Mouse (Mus musculus) heart, embryonic 12.5 days (tissue): ENCODE results near the gene Tpsab1. TPM values are rescaled to one million over a fixed set of nuclear protein-coding genes. Genes with fewer than 3 reads are reported as not detected.

Experiments
- ATAC-seq: fragments of 200-750 bp; cut with Nextera tagmentation; 2 replicates; pipeline ENCODE4 v1.8.0; 2017; ENCODE audit warnings: moderate TSS enrichment, moderate library complexity; ENCODE audit not compliant: insufficient number of reproducible peaks, low FRiP score
- H3K27ac ChIP-seq: fragments of 300-500 bp; sonication (generic); 2 replicates; pipeline ENCODE4 v1.5.1; 2016; ENCODE audit warnings: mild to moderate bottlenecking, moderate library complexity; ENCODE audit not compliant: poor library complexity, severe bottlenecking
- H3K27me3 ChIP-seq: fragments of 300-500 bp; sonication (generic); replicated peaks from 2 replicates; pipeline ENCODE4 v1.6.1; 2016; ENCODE audit warnings: mild to moderate bottlenecking, moderate library complexity
- H3K36me3 ChIP-seq: fragments of 300-500 bp; sonication (generic); 2 replicates; pipeline ENCODE4 v1.6.1; 2016; ENCODE audit warnings: mild to moderate bottlenecking, moderate library complexity
- H3K4me1 ChIP-seq: fragments of 300-500 bp; sonication (generic); replicated peaks from 2 replicates; pipeline ENCODE4 v1.6.1; 2016; ENCODE audit warnings: mild to moderate bottlenecking
- H3K4me2 ChIP-seq: fragments of 300-500 bp; sonication (generic); 2 replicates; pipeline ENCODE4 v1.6.1; 2016; ENCODE audit warnings: mild to moderate bottlenecking, moderate library complexity
- H3K4me3 ChIP-seq: fragments of 300-500 bp; sonication (generic); 2 replicates; pipeline ENCODE4 v1.5.1; 2016; ENCODE audit warnings: mild to moderate bottlenecking
- H3K9ac ChIP-seq: fragments of 300-500 bp; sonication (generic); 2 replicates; pipeline ENCODE4 v1.6.1; 2016; ENCODE audit warnings: mild to moderate bottlenecking, moderate library complexity
- H3K9me3 ChIP-seq: fragments of 300-500 bp; sonication (generic); replicated peaks from 2 replicates; pipeline ENCODE4 v1.6.1; 2016; ENCODE audit warnings: mild to moderate bottlenecking, moderate library complexity
- WGBS: fragments of 180-500 bp; shearing (Covaris S2); methylation state at CpG from one replicate; pipeline ENCODE4 v1.1.7; 2016; 5-methylcytosine and 5-hydroxymethylcytosine counted together
- polyA plus RNA-seq: library from polyadenylated mRNA; unstranded; fragments of >200 nt; fragmentation: Nextera tagmentation; extraction: Ambion mirVana; gene quantifications from 2 replicates; pipeline ENCODE4 v1.2.1, GENCODE M21; 2016

The Tpsab1 gene
- not detected in 2 replicates for polyA plus RNA-seq

- 75% methylated on average over 4 of the region's 4 CpGs for WGBS
- Histone ChIP-seq H3K9me3 (no peaks in the 10 kb centered on the region), H3K27me3 (peaks cover 8% of the 10 kb centered on the region; the same call in 1 of the 2 replicates), H3K36me3 (no peaks in the 10 kb centered on the region), H3K4me2 (no peak within 1 kb of the TSS), H3K4me3 (no peak within 1 kb of the TSS), H3K27ac (no peak within 1 kb of the TSS), H3K9ac (no peak within 1 kb of the TSS), H3K4me1 (0 out of 2 replicates have a peak, but pooled peaks cover 7% of the 10 kb centered on the region)
- no peak for ATAC-seq
Observed at GRCm38 (mm10) chr17:25345462-25345861, at the start of gene Tpsab1. Tpsab1 (minus strand) TSS chr17:25345562.

DNA sequence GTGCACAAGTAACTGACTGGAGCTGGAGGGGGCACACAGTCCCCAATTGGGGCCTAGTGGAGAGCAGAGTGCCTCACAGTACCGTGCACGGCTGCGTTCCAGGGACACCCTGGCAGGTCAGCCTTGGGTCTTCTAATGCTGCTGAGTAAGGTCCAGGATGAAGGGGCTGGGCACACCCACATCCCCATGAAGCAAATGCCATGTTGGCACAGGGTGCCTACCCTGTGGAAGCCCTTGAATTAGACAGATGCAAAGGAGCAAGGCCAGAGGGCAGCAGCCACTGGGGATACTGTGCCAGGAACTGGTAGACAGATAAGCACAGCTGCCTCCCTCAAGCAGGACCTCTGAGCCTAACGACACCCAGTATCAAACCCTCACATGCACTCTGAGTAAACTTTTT lies 49.2 kb upstream of the Tpsab1 start:
- no peak overlapping the region for H3K9ac ChIP-seq
- no peaks in the 10 kb centered on the region for H3K27me3 ChIP-seq
- H3K9me3 ChIP-seq: no peaks in the 10 kb centered on the region
- peaks cover 16% of the 10 kb centered on the region for H3K4me1 ChIP-seq
- 78% methylated on average over 4 of the region's 4 CpGs for WGBS
- no peak for ATAC-seq
- no peak overlapping the region for H3K4me3 ChIP-seq
- H3K36me3 ChIP-seq: peaks cover 61% of the 10 kb centered on the region
- no peak overlapping the region for H3K4me2 ChIP-seq
- no peak overlapping the region for H3K27ac ChIP-seq

- H3K4me1 ChIP-seq: 0 out of 2 replicates have a peak, but pooled peaks cover 5% of the 10 kb centered on the region
- no peaks in the 10 kb centered on the region for H3K27me3 ChIP-seq
- no peak overlapping the region for H3K9ac ChIP-seq
- H3K27ac ChIP-seq: no peak overlapping the region
- no peak overlapping the region for H3K4me3 ChIP-seq
- no peak for ATAC-seq
- no peaks in the 10 kb centered on the region for H3K9me3 ChIP-seq
- H3K36me3 ChIP-seq: peaks cover 44% of the 10 kb centered on the region
- WGBS: 36% methylated on average over 9 of the region's 9 CpGs
- no peak overlapping the region for H3K4me2 ChIP-seq
Observed at GRCm38 (mm10) chr17:25374011-25374410, 28.6 kb upstream of the Tpsab1 start.

DNA sequence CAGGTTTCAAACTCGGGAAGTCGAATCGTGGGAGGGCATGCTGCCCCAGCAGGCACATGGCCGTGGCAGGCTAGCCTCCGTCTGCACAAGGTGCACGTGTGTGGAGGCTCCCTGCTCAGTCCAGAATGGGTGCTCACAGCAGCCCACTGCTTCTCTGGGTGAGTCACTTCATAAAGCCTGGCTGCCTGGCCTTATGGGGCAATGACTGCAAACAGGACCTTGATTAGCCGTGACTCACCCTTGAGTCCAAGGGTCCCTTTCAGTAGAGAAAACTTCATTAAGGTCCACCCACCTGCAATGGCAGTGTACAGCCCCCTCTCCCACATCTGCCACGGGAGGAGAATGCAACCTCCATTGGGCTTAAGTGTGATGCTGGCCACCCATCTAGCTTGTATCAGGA lies 27.1 kb upstream of the Tpsab1 start:
- peaks cover 33% of the 10 kb centered on the region for H3K36me3 ChIP-seq
- no peak overlapping the region for H3K27ac ChIP-seq
- no peak overlapping the region for H3K4me2 ChIP-seq
- peaks cover 6% of the 10 kb centered on the region; the same call in 1 of the 2 replicates for H3K27me3 ChIP-seq
- H3K4me3 ChIP-seq: no peak overlapping the region
- H3K4me1 ChIP-seq: 0 out of 2 replicates have a peak, but pooled peaks cover 5% of the 10 kb centered on the region
- no peaks in the 10 kb centered on the region for H3K9me3 ChIP-seq
- 70% methylated on average over 8 of the region's 8 CpGs for WGBS
- ATAC-seq: no peak
- H3K9ac ChIP-seq: no peak overlapping the region

DNA sequence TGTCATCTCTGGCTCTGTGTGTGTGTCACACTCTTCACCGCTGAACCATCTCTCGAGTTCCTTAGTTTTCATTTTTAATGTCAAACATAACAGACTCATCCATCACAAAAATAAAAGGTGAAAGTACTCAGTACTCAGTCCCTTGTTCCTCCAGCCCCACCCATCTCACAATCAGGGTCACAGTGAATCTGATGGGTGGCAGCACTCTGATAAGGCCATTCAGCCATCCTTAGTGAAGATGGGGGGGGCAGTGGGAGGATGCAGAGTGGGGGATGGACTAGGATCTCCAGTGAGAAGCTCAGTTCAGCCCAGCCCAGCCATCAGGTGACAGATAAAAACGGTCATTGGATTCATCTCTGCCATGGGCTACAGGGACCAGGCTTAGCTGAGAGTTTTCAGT lies 23.6 kb upstream of the Tpsab1 start, which contains the start of gene Tpsg1:
TSS of gene Tpsg1 (plus strand) at position 301 of the 400 bp plus-strand sequence.
- H3K9me3 ChIP-seq: no peaks in the 10 kb centered on the region
- WGBS: 70% methylated on average over 3 of the region's 3 CpGs
- 0 out of 2 replicates have a peak, but pooled peaks cover 5% of the 10 kb centered on the region for H3K4me1 ChIP-seq
- H3K27me3 ChIP-seq: peaks cover 20% of the 10 kb centered on the region; the same call in 1 of the 2 replicates
- no peak within 1 kb of the TSS for H3K4me2 ChIP-seq
- H3K9ac ChIP-seq: 0 out of 2 replicates have a peak within 1 kb of the TSS, but pooled peaks have one; percentile 7
- no peaks in the 10 kb centered on the region for H3K36me3 ChIP-seq
- H3K4me3 ChIP-seq: no peak within 1 kb of the TSS
- no peak for ATAC-seq
- no peak within 1 kb of the TSS for H3K27ac ChIP-seq

GRCm38 (mm10) chr17:25366005-25366404 lies 20.6 kb upstream of the Tpsab1 start, which contains the start of gene Tpsb2:
Tpsb2 (plus strand) TSS chr17:25366305.
- 0 out of 2 replicates have a peak, but pooled peaks cover 5% of the 10 kb centered on the region for H3K4me1 ChIP-seq
- no peak within 1 kb of the TSS for H3K4me3 ChIP-seq
- WGBS: 62% methylated on average over 2 of the region's 2 CpGs
- H3K9me3 ChIP-seq: no peaks in the 10 kb centered on the region
- H3K27me3 ChIP-seq: peaks cover 20% of the 10 kb centered on the region; the same call in 1 of the 2 replicates
- no peak within 1 kb of the TSS for H3K4me2 ChIP-seq
- no peak within 1 kb of the TSS for H3K9ac ChIP-seq
- ATAC-seq: no peak
- H3K36me3 ChIP-seq: no peaks in the 10 kb centered on the region
- H3K27ac ChIP-seq: no peak within 1 kb of the TSS

DNA sequence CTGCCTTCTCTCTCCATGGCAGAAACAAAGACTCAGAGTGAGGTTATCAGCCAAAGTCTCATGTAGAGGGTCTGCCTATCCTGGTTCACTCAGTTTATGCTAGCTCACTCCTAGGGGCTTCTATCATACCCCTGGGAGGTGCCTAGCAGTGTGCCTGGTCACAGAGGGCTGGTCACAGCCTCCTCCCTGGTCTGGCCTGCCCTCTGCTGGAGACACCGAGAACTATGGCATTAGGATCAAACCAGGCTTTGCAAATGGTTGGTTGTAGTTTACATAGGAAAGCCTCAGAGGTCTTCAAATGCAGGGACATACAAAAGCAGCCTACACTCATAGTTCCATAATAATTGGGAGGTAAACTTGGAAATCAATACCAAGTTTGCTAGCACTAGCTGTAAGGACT lies 18.4 kb upstream of the Tpsab1 start:
- H3K27me3 ChIP-seq: peaks cover 20% of the 10 kb centered on the region; the same call in 1 of the 2 replicates
- no peaks in the 10 kb centered on the region for H3K9me3 ChIP-seq
- WGBS: 6% methylated on average over 1 of the region's 1 CpGs
- no peaks in the 10 kb centered on the region for H3K36me3 ChIP-seq
- no peak overlapping the region for H3K9ac ChIP-seq
- no peak for ATAC-seq
- no peak overlapping the region for H3K4me3 ChIP-seq
- no peaks in the 10 kb centered on the region for H3K4me1 ChIP-seq
- no peak overlapping the region for H3K27ac ChIP-seq
- H3K4me2 ChIP-seq: no peak overlapping the region

- Histone ChIP-seq H3K36me3 (no peaks in the 10 kb centered on the region), H3K4me3 (no peak overlapping the region), H3K9ac (no peak overlapping the region), H3K4me1 (no peaks in the 10 kb centered on the region), H3K27ac (no peak overlapping the region), H3K4me2 (no peak overlapping the region), H3K27me3 (peaks cover 12% of the 10 kb centered on the region; the same call in 1 of the 2 replicates), H3K9me3 (no peaks in the 10 kb centered on the region)
- 67% methylated on average over 2 of the region's 2 CpGs for WGBS
- ATAC-seq: no peak
Observed at GRCm38 (mm10) chr17:25361291-25361690, 15.9 kb upstream of the Tpsab1 start.

DNA sequence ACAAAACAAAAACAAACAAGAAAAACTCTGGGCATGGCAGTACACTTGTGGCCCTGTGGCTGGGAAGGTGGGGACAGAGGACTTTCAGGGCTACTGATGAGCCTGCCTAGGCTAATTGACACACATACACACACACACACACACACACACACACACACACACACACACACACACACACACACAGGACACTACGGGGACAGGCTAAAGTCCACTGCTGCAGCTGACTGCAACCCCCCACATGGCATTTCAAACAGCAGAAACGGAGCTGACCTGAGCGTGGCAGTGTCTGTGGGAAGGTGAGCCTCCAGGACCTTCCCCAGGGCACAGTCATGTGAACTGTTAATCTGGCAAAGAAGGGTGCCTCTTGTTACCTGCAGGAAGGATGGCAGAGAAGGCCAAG lies 3.9 kb downstream of the Tpsab1 start:
- H3K4me1 ChIP-seq: 0 out of 2 replicates have a peak, but pooled peaks cover 7% of the 10 kb centered on the region
- H3K4me3 ChIP-seq: no peak overlapping the region
- H3K9me3 ChIP-seq: 0 out of 2 replicates have a peak, but pooled peaks cover 4% of the 10 kb centered on the region
- H3K9ac ChIP-seq: no peak overlapping the region
- no peak overlapping the region for H3K4me2 ChIP-seq
- no peaks in the 10 kb centered on the region for H3K36me3 ChIP-seq
- H3K27ac ChIP-seq: no peak overlapping the region
- 53% methylated on average over 3 of the region's 3 CpGs for WGBS
- no peak for ATAC-seq
- H3K27me3 ChIP-seq: no peaks in the 10 kb centered on the region; the same call in 1 of the 2 replicates

- peaks cover 5% of the 10 kb centered on the region for H3K27me3 ChIP-seq
- no peak overlapping the region for H3K9ac ChIP-seq
- H3K4me3 ChIP-seq: no peak overlapping the region
- ATAC-seq: no peak
- 0 out of 2 replicates have a peak, but pooled peaks cover 7% of the 10 kb centered on the region for H3K4me1 ChIP-seq
- H3K4me2 ChIP-seq: no peak overlapping the region
- H3K36me3 ChIP-seq: no peaks in the 10 kb centered on the region
- 0 out of 2 replicates have a peak, but pooled peaks cover 4% of the 10 kb centered on the region for H3K9me3 ChIP-seq
- WGBS: 83% methylated on average over 6 of the region's 6 CpGs
- no peak overlapping the region for H3K27ac ChIP-seq
Observed at GRCm38 (mm10) chr17:25340003-25340402, 5.4 kb downstream of the Tpsab1 start.

DNA sequence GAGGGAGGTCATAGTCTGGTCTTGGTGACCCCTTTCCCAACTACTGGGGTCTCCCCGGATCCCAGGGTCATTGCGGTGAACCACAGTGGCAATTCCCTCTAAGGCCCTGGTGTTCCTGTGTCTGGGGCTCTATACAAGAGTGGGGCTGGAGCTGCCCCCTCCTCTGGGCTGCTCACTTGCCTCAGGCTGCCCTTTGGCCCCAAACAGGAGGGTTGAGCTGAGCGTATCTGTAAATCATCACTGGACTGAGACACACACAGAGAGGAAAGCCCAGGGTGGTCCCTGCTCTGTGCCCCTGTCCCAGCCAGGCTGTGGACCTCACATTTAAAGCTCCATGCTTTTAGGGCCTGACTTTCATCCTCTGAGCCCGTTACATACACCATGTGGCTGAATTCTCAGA lies 7.1 kb downstream of the Tpsab1 start:
- Histone ChIP-seq H3K9me3 (0 out of 2 replicates have a peak, but pooled peaks cover 4% of the 10 kb centered on the region), H3K27ac (no peak overlapping the region), H3K4me2 (no peak overlapping the region), H3K27me3 (peaks cover 18% of the 10 kb centered on the region), H3K9ac (no peak overlapping the region), H3K4me3 (no peak overlapping the region), H3K4me1 (0 out of 2 replicates have a peak, but pooled peaks cover 7% of the 10 kb centered on the region), H3K36me3 (no peaks in the 10 kb centered on the region)
- ATAC-seq: no peak
- 78% methylated on average over 4 of the region's 4 CpGs for WGBS
